7 mouse cellular contexts compared by ENCODE assay signal in the genomic region with DNA sequence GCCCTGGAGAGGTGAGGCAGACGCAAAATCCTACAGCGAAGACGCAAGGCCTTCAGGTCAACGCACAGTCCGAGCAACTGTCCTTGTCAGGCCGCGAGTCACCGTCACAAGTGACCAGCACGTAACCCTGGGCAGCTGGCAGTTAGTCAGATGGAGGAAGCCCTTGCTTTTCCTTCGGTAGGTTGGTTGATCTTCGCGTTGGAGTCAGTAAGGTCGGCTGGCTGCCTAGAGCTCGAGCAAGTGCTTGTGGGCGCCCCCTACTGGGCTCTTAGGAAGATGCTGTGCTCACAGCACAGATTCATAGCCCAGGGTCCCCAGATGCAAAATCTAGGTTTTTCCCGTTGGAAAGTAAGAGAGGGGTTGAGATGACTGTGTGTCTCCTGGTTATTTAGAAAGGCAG. TPM values are rescaled to one million over a fixed set of nuclear protein-coding genes. Genes with fewer than 3 reads are reported as not detected.
DNase-seq lines count a peak whose midpoint lies in the region; ATAC-seq lines count a peak whose summit lies in the region.

No protein-coding gene starts in this region.

- H3K27ac ChIP-seq in hindbrain, embryonic 15.5 days (replicated peaks): no peak overlapping the region

- H3K9me3 ChIP-seq in hindbrain, embryonic 15.5 days: no peaks in the 10 kb centered on the region

- WGBS in hindbrain, embryonic 15.5 days: 14% methylated on average over 16 of the region's 16 CpGs

- H3K4me3 ChIP-seq in hindbrain, embryonic 15.5 days: no peak overlapping the region

- H3K4me2 ChIP-seq in hindbrain, embryonic 15.5 days: peak overlapping the region; percentile 46

- H3K4me1 ChIP-seq in hindbrain, embryonic 15.5 days (replicated peaks): peaks cover 12% of the 10 kb centered on the region

- peak; percentile 83 for ATAC-seq in frontal cortex, adult (ENCODE audit: low TSS enrichment)
- ATAC-seq in hindbrain, embryonic 15.5 days (ENCODE audit: low FRiP score, low read depth): 0 out of 2 replicates have a peak, but pooled peaks have one; percentile 46
- peak; percentile 81 for ATAC-seq in megakaryocyte, adult 5-6 weeks (ENCODE audit: poor library complexity, severe bottlenecking)

- DNase-seq in ZHBTc4 (ENCODE audit: low read depth, low spot score): peak; percentile 82
- DNase-seq in cerebellum, adult 9-10 months: peak; percentile 83
- peak; percentile 56 to 59 for DNase-seq in layer of hippocampus, postnatal 36 days
- DNase-seq in right cerebral cortex, adult 2 months (ENCODE audit: low spot score in 2 of 2): peak; percentile 68 to 86

- no peaks in the 10 kb centered on the region for H3K36me3 ChIP-seq in hindbrain, embryonic 15.5 days

- H3K27me3 ChIP-seq in hindbrain, embryonic 15.5 days: no peaks in the 10 kb centered on the region

- no peak overlapping the region for H3K9ac ChIP-seq in hindbrain, embryonic 15.5 days

RNA-seq across cellular contexts. Expression of a gene that starts 17.2 kb away (rescaled TPM):
- 28.5 and 29.6 TPM in 2 replicates for polyA plus RNA-seq in hindbrain, embryonic 15.5 days (2015; fragmentation: Nextera tagmentation; extraction: Ambion mirVana)
- total RNA-seq in layer of hippocampus, postnatal 36 days (2021): 1 to 10 TPM; 3.1 to 3.9 TPM
- total RNA-seq in megakaryocyte, adult 5-6 weeks (2015): not detected in 2 replicates
- 0.04 TPM in 1 of 2 replicates, not detected in the other for total RNA-seq in megakaryocyte, adult 5-6 weeks (2017)

RNA-seq across cellular contexts. Expression of a gene that starts 24.1 kb away (rescaled TPM):
- polyA plus RNA-seq in hindbrain, embryonic 15.5 days (2015; fragmentation: Nextera tagmentation; extraction: Ambion mirVana): 1.1 and 1.8 TPM in 2 replicates
- total RNA-seq in layer of hippocampus, postnatal 36 days (2021): under 1 TPM; 0.48 to 0.95 TPM
- total RNA-seq in megakaryocyte, adult 5-6 weeks (2015): 0.98 and 1.3 TPM in 2 replicates
- total RNA-seq in megakaryocyte, adult 5-6 weeks (2017): 0.33 TPM in 1 of 2 replicates, not detected in the other

RNA-seq across cellular contexts. Expression of a gene that starts 53.8 kb away (rescaled TPM):
- 35.6 and 40.2 TPM in 2 replicates for polyA plus RNA-seq in hindbrain, embryonic 15.5 days (2015; fragmentation: Nextera tagmentation; extraction: Ambion mirVana)
- total RNA-seq in layer of hippocampus, postnatal 36 days (2021): 10 to 100 TPM; 13.7 to 13.8 TPM
- total RNA-seq in megakaryocyte, adult 5-6 weeks (2015): 4.6 and 5.3 TPM in 2 replicates
- 0.92 and 1.5 TPM in 2 replicates for total RNA-seq in megakaryocyte, adult 5-6 weeks (2017)

RNA-seq across cellular contexts. Expression of a gene that starts 53.9 kb away (rescaled TPM):
- polyA plus RNA-seq in hindbrain, embryonic 15.5 days (2015; fragmentation: Nextera tagmentation; extraction: Ambion mirVana): 61.8 and 66.1 TPM in 2 replicates
- 10 to 100 TPM; 45.4 to 53.5 TPM for total RNA-seq in layer of hippocampus, postnatal 36 days (2021)
- 34.0 and 47.9 TPM in 2 replicates for total RNA-seq in megakaryocyte, adult 5-6 weeks (2015)
- 32.7 and 36.7 TPM in 2 replicates for total RNA-seq in megakaryocyte, adult 5-6 weeks (2017)
